Mouse (Mus musculus) erythroblast, adult 5-6 weeks (primary cell): Measurements from ENCODE around the gene Tead3. TPM values are rescaled to one million over a fixed set of nuclear protein-coding genes. Genes with fewer than 3 reads are reported as not detected.
"Not testable (repeated sequence)": the region's sequence is repeated elsewhere in the genome, so short reads cannot be mapped to it uniquely, and the experiment has no call there.

Experiments
- ATAC-seq: replicated peaks from 2 replicates; pipeline ENCODE4 v1.8.0; 2016; ENCODE audit warnings: moderate number of reproducible peaks, mild to moderate bottlenecking, moderate TSS enrichment, inconsistent platforms; ENCODE audit not compliant: poor library complexity, low FRiP score, severe bottlenecking
- total RNA-seq, 2 experiments: library from RNA; stranded (forward) in 1 of 2; stranded (reverse) in 1 of 2; fragments of 150-400 nt in 1 of 2; fragments of 200-764, 138-1000 nt in 1 of 2; gene quantifications; 2 replicates each; pipeline versions ENCODE4 v1.2.3 to v1.2.4; 2015 to 2017; ENCODE audit warnings: low replicate concordance in 2 of 2

Gene Tead3
- total RNA-seq, 2 experiments from 2014 or later = not detected

DNA sequence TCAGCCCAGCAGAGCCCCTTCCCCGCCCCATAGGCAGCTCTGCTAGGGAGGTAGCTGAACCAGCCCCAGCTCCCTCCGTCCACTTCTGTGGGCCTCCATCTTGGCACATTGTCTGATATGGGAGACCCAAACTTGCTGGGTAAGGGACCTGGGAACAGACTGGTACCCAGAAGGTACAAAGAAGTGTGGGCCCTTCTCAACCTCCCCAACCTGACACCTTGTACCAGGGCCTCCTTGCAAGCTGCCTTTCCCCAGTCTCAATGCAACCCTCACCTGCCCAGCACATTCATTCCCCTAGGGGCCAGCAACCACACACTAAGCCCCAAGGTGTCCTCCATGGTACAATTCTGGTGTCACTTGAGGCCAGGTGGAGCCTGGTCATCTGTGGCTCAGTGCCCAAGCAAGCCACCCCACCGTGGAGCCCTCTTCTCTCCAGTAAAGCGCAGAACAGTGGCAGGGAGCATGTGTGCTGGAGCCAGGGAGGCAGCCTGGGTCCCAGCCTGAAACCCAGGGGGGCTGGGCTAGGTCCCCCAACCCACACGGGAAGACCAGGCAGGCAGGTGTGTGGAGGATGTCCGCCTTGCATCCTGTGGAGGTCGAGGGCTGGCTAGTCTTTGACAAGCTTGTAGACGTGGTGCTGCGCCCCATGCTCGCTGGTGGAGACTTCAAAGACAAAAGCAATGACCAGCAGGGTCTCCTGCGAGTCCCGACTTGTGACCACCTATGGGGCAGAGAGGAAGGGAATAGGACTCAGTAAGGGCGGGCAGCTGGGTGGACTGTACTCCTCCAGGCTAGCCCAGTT, 18.3 kb downstream of the Tead3 start:
- ATAC-seq = no peak

- ATAC-seq = no peak
These were observed 19.1 kb downstream of the Tead3 start for GRCm38 (mm10) chr17:28331241-28332112.

DNA sequence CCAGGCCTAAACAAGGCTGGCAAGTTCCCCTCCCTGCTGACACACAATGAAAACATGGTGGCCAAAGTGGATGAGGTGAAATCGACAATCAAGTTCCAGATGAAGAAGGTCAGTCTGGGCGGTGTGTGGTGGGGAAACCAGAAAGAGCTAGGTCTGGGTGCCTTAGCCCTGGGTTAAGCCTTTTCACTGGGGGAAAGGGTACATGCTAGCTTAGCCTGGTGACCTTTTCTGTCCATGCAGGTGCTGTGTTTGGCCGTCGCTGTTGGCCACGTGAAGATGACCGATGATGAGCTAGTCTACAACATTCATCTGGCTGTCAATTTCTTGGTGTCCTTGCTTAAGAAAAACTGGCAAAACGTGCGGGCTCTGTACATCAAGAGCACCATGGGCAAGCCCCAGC, 20.0 kb downstream of the Tead3 start:
- ATAC-seq = not testable (repeated sequence)

- ATAC-seq = no peak
These were observed 20.4 kb downstream of the Tead3 start for GRCm38 (mm10) chr17:28330232-28330546.

DNA sequence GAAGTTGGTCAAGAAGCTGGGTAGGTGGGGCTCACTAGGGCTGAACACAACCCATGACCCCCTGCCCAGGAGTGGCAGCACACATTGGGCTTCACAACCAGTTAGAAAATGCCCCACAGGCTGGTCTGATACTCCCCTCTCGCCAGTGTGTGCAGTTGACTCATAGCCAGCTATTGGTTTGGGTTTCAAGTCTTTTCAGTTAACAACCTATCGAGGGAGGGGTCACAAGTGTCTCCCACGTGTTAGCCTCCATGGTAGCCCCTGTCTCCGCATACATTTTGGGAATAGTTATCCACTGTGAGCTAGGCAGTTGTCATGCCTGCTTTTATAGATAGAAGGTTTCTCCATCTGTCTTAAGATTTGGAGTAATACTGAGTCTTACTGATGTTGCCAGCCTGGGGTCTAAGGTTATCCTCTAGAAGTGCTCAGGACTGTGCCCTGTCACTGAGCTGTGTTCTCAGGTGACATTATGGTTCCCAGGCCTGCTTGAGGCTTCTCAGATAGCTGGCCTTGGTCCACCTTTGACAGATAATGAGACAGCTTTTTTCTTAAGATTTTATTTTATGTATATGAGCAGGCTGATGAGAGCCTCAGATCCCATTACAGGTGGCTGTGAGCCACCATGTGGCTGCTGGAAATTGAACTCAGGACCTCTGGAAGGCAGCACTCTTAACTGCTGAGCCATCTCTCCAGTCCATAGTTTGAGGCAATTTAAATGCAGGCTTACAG, 20.9 kb downstream of the Tead3 start:
- no peak for ATAC-seq

GRCm38 (mm10) chr17:28328946-28329345, 21.7 kb downstream of the Tead3 start:
- peak; percentile 62 for ATAC-seq

GRCm38 (mm10) chr17:28328366-28328928, 22.2 kb downstream of the Tead3 start, which contains the start of gene Rpl10a:
Gene Rpl10a (plus strand): TSS chr17:28328471.
- ATAC-seq = peak; percentile 93

GRCm38 (mm10) chr17:28327673-28328325, 22.8 kb downstream of the Tead3 start:
- no peak for ATAC-seq

- no peak for ATAC-seq
These were observed 23.7 kb downstream of the Tead3 start for GRCm38 (mm10) chr17:28326951-28327350.

DNA sequence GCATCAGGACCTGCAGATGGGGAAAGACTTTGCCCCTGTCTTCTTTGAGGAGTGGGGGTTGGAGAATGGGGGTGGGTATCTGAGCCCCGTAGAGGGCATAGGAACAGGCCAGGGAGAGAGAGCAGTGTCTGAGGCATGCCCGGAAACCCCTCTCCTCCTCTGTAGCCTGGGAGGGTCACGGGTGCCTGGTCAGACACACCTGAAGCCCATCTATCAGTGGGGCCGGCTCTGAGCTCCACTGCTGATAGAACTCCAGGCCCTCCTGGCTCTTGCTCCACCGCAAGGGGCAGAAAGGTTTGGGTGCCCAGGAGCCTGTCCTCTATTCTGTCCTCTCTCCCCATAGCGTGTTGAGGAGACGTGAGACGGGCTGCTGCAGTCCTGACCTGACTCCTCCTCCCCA, 24.9 kb downstream of the Tead3 start:
- no peak for ATAC-seq

- ATAC-seq = not testable (repeated sequence)
These were observed 26.2 kb downstream of the Tead3 start for GRCm38 (mm10) chr17:28324416-28324815.

DNA sequence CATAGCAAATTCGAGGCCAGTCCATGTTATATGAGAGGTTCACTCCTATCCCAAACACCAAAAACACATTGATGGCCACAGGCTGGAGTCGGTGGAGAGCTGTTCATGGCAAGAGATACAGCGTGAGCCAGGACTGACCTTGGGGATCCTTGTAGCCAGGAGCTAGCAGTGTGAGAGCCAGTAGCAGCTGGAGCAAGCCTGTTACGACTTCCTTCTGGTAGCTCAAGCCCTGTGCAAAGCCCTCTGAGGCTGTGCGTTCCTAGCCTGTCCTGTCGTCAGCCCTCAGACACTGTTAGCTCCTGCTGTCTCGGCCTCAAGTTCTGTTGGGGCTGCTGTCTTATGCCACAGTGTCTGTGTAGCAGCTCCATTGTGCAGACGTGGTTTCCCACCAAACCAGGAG, 26.8 kb downstream of the Tead3 start:
- no peak for ATAC-seq

DNA sequence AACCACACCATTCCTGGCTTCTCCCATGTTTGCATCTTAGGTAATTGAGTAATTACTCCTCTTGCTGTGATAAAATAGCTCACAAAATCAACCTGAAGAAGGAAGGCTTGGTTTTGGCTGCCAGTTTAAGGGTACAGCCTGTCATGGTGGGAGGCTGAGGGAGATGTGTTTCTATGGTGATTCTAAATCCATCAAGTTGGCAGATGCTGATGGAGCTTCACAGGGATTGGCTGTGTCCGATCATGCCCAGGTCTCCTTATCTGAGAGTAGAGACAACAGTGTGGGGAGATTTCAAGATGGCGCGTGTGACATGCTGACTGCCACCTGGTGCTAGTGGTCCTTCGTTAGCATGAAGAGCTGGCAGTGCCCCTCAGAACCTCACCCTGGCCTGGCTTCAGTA, 28.9 kb downstream of the Tead3 start:
- no peak for ATAC-seq

DNA sequence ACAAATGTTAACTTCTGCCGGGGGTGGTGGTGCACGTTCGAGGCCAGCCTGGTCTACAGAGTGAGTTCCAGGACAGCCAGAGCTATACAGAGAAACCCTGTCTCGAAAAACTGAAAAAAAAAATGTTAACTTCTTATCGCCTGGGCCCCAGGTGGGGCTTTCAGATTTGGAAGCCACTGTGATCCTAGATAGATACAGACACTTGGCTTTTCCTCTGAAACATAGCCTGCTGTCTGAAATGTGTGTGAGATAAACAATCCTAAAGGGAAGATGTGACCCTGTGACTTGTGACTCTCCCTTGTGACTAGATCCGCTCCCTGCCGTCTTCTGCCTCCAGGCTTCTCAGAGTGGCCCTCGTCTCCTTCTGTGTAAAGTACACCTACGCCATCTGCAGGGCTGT, 32.9 kb downstream of the Tead3 start:
- ATAC-seq = no peak

GRCm38 (mm10) chr17:28317091-28317490, 33.5 kb downstream of the Tead3 start:
- ATAC-seq = no peak

- no peak for ATAC-seq
These were observed 34.1 kb downstream of the Tead3 start for GRCm38 (mm10) chr17:28316476-28316875.

- ATAC-seq = no peak
These were observed 34.9 kb downstream of the Tead3 start for GRCm38 (mm10) chr17:28315611-28316160.

- ATAC-seq = no peak
These were observed 36.8 kb downstream of the Tead3 start for GRCm38 (mm10) chr17:28313880-28314225.

- peak; percentile 96 for ATAC-seq
These were observed 37.3 kb downstream of the Tead3 start, which contains the start of gene Fance for GRCm38 (mm10) chr17:28313212-28313879. Gene Fance (plus strand): TSS chr17:28313519.
